Mouse (Mus musculus): ENCODE data around the gene Rasgrp4. TPM values are rescaled to one million over a fixed set of nuclear protein-coding genes. Genes with fewer than 3 reads are reported as not detected.
"Not testable (repeated sequence)": the region's sequence is repeated elsewhere in the genome, so short reads cannot be mapped to it uniquely, and the experiment has no call there.

Gene Rasgrp4
- total RNA-seq, 2 experiments from 2014 or later: 1.1 to 1.7 TPM

DNA sequence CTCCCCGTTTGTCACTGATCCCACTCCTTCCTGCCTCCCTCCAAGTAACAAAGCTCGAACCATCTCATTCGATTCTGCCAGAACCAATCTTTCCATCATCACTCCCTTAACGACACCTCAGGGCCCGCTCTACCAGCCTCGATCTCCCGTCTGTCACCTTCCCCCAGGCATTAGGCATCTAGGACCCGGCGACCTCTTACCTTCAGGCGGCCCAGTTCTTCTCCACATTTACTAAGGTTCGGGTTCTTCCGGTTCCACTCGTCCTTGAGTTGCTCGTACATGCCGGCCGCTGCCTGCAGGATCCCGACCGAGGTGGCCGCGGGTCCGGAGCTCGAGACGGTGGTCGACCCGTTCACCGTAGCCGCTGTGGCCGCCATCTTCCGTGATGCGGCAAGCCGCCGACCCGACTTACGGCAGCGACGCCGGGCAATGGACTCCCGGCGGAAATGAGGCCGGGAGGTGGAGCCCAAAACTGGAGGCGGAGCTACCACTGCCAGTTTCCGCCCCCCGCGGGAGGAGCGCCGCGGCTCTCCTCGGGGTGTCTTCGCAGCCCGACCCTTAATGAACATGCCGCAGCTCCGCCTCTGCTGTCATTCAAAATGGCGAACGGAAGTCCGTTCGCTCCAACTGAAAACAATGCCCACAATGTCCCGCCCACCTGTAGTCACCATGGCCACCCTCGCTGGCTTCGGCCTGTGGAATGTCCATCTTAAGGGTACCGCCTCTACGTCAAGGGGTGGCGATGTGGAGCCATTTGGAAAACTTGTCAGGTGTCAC lies 45.6 kb downstream of the Rasgrp4 start, which contains the start of gene Psmd8:
Gene Psmd8 (minus strand): TSS at position 625 of the 777 bp plus-strand sequence.
- DNase-seq: peak; percentile 95 to 96

DNA sequence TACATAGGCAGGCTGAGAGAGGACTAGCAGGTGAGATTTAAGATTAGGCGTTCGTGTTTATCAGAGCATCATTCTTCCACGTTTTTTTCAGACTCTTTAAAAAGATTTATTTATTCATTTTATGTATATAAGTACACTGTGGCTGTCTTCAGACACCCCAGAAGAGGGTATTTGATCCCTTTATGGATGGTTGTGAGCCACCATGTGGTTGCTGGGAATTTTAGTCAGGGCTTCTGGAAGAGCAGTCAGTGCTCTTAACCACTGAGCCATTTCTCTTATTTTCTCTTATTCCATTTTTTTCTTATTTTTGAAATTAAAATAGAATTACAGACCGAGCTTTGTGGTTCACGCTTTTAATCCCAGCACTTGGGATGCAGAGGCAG lies 46.2 kb downstream of the Rasgrp4 start:
- DNase-seq: no peak

DNA sequence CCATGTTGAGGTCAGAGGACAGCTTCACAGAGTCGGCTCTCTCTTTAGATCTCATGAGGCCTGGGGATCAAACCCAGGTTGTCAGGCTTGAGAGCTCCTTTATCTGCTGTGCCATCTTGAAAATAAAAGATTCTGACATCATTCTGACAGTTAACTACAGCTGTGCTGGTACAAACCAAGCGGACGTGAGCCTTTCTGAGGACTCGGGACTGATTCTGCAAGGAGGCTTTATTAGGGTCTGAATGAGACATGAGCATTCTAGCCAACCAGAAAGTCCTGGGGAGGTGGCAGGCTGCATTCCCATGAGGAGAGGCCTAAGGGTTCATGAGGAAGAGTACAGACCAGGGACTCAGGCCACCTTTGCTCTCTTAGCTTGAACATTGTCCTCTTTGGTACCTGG lies 46.7 kb downstream of the Rasgrp4 start:
- not testable (repeated sequence) for DNase-seq

GRCm38 (mm10) chr7:29194230-29194629 lies 59.6 kb downstream of the Rasgrp4 start:
- DNase-seq: not testable (repeated sequence)

DNA sequence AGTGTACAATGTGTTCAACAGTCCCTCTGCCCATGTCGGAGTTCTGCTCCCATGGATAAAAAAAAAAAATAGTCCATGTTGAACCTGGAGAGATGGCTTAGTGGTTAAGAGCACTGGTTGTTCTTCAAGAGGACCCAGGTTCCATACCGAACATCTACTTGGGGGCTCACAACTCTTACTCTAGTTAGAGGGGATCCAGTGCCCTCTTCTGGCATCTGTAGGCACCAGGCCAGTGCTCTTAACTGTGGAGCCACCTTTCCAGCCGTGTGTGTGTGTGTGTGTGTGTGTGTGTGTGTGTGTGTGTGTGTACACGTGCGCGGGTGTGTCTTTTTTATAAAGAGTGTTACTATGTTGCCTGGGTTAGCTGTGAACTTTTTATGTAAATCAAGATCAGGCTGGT lies 67.9 kb downstream of the Rasgrp4 start:
- no peak for DNase-seq

Other genes with a start within 250 kb of the Rasgrp4 start
- 100 to 1,000 TPM; 121 to 130 TPM for gene Actn4, start 172.5 kb upstream of the Rasgrp4 start, total RNA-seq (2021)
- gene Eif3k, start 153.0 kb upstream of the Rasgrp4 start, total RNA-seq (2021): 100 to 1,000 TPM; 190 to 196 TPM
- 1 to 10 TPM; 1.7 to 1.9 TPM for gene Map4k1, start 152.8 kb upstream of the Rasgrp4 start, total RNA-seq (2021)
- 10 to 100 TPM; 13.9 to 17.7 TPM for gene Ryr1, start 9.7 kb upstream of the Rasgrp4 start, total RNA-seq (2021)
- gene Fam98c, start 21.4 kb downstream of the Rasgrp4 start, total RNA-seq (2021): 10 to 100 TPM; 30.0 to 32.1 TPM
- gene Ggn, start 35.4 kb downstream of the Rasgrp4 start, total RNA-seq (2021): under 1 TPM; 0.76 to 0.77 TPM
- gene Spred3, start 35.6 kb downstream of the Rasgrp4 start, total RNA-seq (2021): 10 to 100 TPM; 45.3 to 51.0 TPM
- gene Psmd8, start 45.9 kb downstream of the Rasgrp4 start, total RNA-seq (2021): 100 to 1,000 TPM; 136 to 154 TPM
- gene Catsperg1, start 79.2 kb downstream of the Rasgrp4 start, total RNA-seq (2021): 1 to 10 TPM; 1.7 to 1.9 TPM
- 1 to 10 TPM; 2.1 to 2.6 TPM for gene Kcnk6, start 97.7 kb downstream of the Rasgrp4 start, total RNA-seq (2021)
- gene Yif1b, start 103.5 kb downstream of the Rasgrp4 start, total RNA-seq (2021): 10 to 100 TPM; 42.0 to 47.4 TPM
- gene 2200002D01Rik, start 113.6 kb downstream of the Rasgrp4 start, total RNA-seq (2021): not detected
- gene Spint2, start 147.1 kb downstream of the Rasgrp4 start, total RNA-seq (2021): 10 to 100 TPM; 16.1 to 19.2 TPM
- 10 to 100 TPM; 25.9 to 26.0 TPM for gene Ppp1r14a, start 154.5 kb downstream of the Rasgrp4 start, total RNA-seq (2021)
- 100 to 1,000 TPM; 108 to 109 TPM for gene Dpf1, start 169.1 kb downstream of the Rasgrp4 start, total RNA-seq (2021)